Mouse (Mus musculus) limb, embryonic 12.5 days (tissue): ENCODE measurements at regions not wholly inside any gene's neighbourhood (a gene's known extent, or its start where the extent isn't known, plus 50 kb on each side); places are given as distances from the start of the nearest gene placed in this dataset.

Experiments
- ATAC-seq: fragments of 200-750 bp; cut with Nextera tagmentation; 2 replicates; pipeline ENCODE4 v1.8.0; 2017; ENCODE audit warnings: low read depth, moderate TSS enrichment; ENCODE audit not compliant: insufficient number of reproducible peaks, insufficient read depth, low FRiP score, low TSS enrichment
- H3K27ac ChIP-seq: fragments of 300-500 bp; sonication (generic); 2 replicates; pipeline ENCODE4 v1.5.1; 2016; ENCODE audit warnings: mild to moderate bottlenecking, moderate library complexity
- H3K27me3 ChIP-seq: fragments of 300-500 bp; sonication (generic); 2 replicates; pipeline ENCODE4 v1.6.1; 2016; ENCODE audit warnings: mild to moderate bottlenecking, moderate library complexity
- H3K36me3 ChIP-seq: fragments of 300-500 bp; sonication (generic); 2 replicates; pipeline ENCODE4 v1.6.1; 2016; ENCODE audit warnings: mild to moderate bottlenecking, moderate library complexity
- H3K4me1 ChIP-seq: fragments of 300-500 bp; sonication (generic); replicated peaks from 2 replicates; pipeline ENCODE4 v1.6.1; 2016
- H3K4me2 ChIP-seq: fragments of 300-500 bp; sonication (generic); 2 replicates; pipeline ENCODE4 v1.6.1; 2016; ENCODE audit warnings: mild to moderate bottlenecking, moderate library complexity
- H3K4me3 ChIP-seq: fragments of 300-500 bp; sonication (generic); replicated peaks from 2 replicates; pipeline ENCODE4 v1.5.1; 2016; ENCODE audit warnings: mild to moderate bottlenecking
- H3K9ac ChIP-seq: fragments of 300-500 bp; sonication (generic); replicated peaks from 2 replicates; pipeline ENCODE4 v1.6.1; 2016; ENCODE audit warnings: mild to moderate bottlenecking, moderate library complexity
- H3K9me3 ChIP-seq: fragments of 300-500 bp; sonication (generic); 2 replicates; pipeline ENCODE4 v1.6.1; 2016; ENCODE audit warnings: mild to moderate bottlenecking, moderate library complexity
- WGBS: fragments of 180-500 bp; shearing (Covaris S2); methylation state at CpG from one replicate; pipeline ENCODE4 v1.1.7; 2016; 5-methylcytosine and 5-hydroxymethylcytosine counted together

- no peak overlapping the region for H3K27ac ChIP-seq
- no peaks in the 10 kb centered on the region for H3K4me1 ChIP-seq
- H3K36me3 ChIP-seq = no peaks in the 10 kb centered on the region
- H3K27me3 ChIP-seq = no peaks in the 10 kb centered on the region; the same call in 1 of the 2 replicates
- no peaks in the 10 kb centered on the region for H3K9me3 ChIP-seq
- H3K4me2 ChIP-seq = no peak overlapping the region
- H3K4me3 ChIP-seq = no peak overlapping the region
- 58% methylated on average over 7 of the region's 7 CpGs for WGBS
- ATAC-seq = no peak
- H3K9ac ChIP-seq = no peak overlapping the region
Measured at GRCm38 (mm10) chr9:116227738-116228137, 52.6 kb upstream of the Tgfbr2 start.
